Mouse (Mus musculus) cortical plate, adult 2 months (tissue): Measurements from ENCODE around the gene Otud5. TPM values are rescaled to one million over a fixed set of nuclear protein-coding genes. Genes with fewer than 3 reads are reported as not detected.
A peak's percentile ranks its signal among the peaks of the same experiment; 100 is the strongest.
"Not testable (repeated sequence)": the region's sequence is repeated elsewhere in the genome, so short reads cannot be mapped to it uniquely, and the experiment has no call there.

Source experiments
- H3K27ac ChIP-seq: fragments of 200-500 bp; 2 replicates; pipeline ENCODE4 v1.5.1; 2012; ENCODE audit warnings: low read length, control low read depth, inconsistent platforms; ENCODE audit not compliant: insufficient read depth
- H3K4me1 ChIP-seq: fragments of 200-500 bp; 2 replicates; pipeline ENCODE4 v1.6.1; 2011; ENCODE audit warnings: low read length; ENCODE audit not compliant: control insufficient read depth, insufficient read depth
- H3K4me3 ChIP-seq: fragments of 200-500 bp; 2 replicates; pipeline ENCODE4 v1.5.1; 2011; ENCODE audit warnings: mild to moderate bottlenecking, low read length, control low read depth; ENCODE audit not compliant: insufficient read depth
- CTCF ChIP-seq: fragments of 200-500 bp; IDR thresholded peaks from 2 replicates; pipeline ENCODE4 v1.5.1; 2011; ENCODE audit warnings: mild to moderate bottlenecking, control low read depth, low read length; ENCODE audit not compliant: insufficient read depth; ENCODE audit errors: extremely low read depth
- POLR2A ChIP-seq: fragments of 200-500 bp; IDR thresholded peaks from 2 replicates; pipeline ENCODE4 v1.6.1; 2011; ENCODE audit warnings: mild to moderate bottlenecking, low read length, control low read depth; ENCODE audit not compliant: insufficient read depth; ENCODE audit errors: extremely low read depth
- polyA plus RNA-seq: library from polyadenylated mRNA; depleted of rRNA; stranded (reverse); fragments of >200 nt; gene quantifications from 2 replicates; pipeline ENCODE4 v1.2.3, GENCODE M21; 2012

The Otud5 gene
- polyA plus RNA-seq, 1 experiment, result 46.4 TPM

- TF ChIP-seq CTCF (no peak), POLR2A (no peak)
- H3K4me3 ChIP-seq, result peak overlapping the region; percentile 96
- peak overlapping the region; percentile 82 for H3K27ac ChIP-seq
- no peaks in the 10 kb centered on the region for H3K4me1 ChIP-seq
These were observed 37.3 kb downstream of the Otud5 start for GRCm38 (mm10) chrX:7878495-7878894.

- Histone ChIP-seq H3K4me1 (no peaks in the 10 kb centered on the region), H3K27ac (no peak overlapping the region)
- no peak for TF ChIP-seq POLR2A
- peak; percentile 24; the same call in 1 of the 2 replicates for TF ChIP-seq CTCF
These were observed 38.7 kb downstream of the Otud5 start for GRCm38 (mm10) chrX:7879819-7880218.

GRCm38 (mm10) chrX:7883841-7884567 is 42.8 kb downstream of the Otud5 start, which contains the start of gene Slc35a2:
Gene Slc35a2, plus strand, starts transcription at chrX:7884028.
- Histone ChIP-seq H3K4me1 (no peaks in the 10 kb centered on the region), H3K27ac (peak within 1 kb of the TSS; percentile 87), H3K4me3 (peak within 1 kb of the TSS; percentile 90)
- TF ChIP-seq POLR2A, result peak; percentile 47
- no peak for TF ChIP-seq CTCF

More at GRCm38 (mm10) chrX:7879819-7880218, 38.7 kb downstream of the Otud5 start:
- peak overlapping the region; percentile 96 for H3K4me3 ChIP-seq

- no peaks in the 10 kb centered on the region; the same call in 1 of the 2 replicates for H3K4me1 ChIP-seq
- TF ChIP-seq POLR2A, result no peak
- no peak for TF ChIP-seq CTCF
- H3K4me3 ChIP-seq, result peak overlapping the region; percentile 56
- peak overlapping the region; percentile 49 for H3K27ac ChIP-seq
These were observed 57.0 kb downstream of the Otud5 start for GRCm38 (mm10) chrX:7898211-7898610.

GRCm38 (mm10) chrX:7898880-7899874 is 58.0 kb downstream of the Otud5 start, which contains the start of the genes Pqbp1 and Timm17b:
Gene Pqbp1, minus strand, starts transcription at chrX:7899269.
Gene Timm17b, plus strand, starts transcription at chrX:7899357.
- Histone ChIP-seq H3K27ac (peak within 1 kb of the TSS; percentile 66), H3K4me3 (peak within 1 kb of the TSS; percentile 56), H3K4me1 (no peaks in the 10 kb centered on the region; the same call in 1 of the 2 replicates)
- TF ChIP-seq CTCF (no peak), POLR2A (peak; percentile 60)

- TF ChIP-seq CTCF, result no peak
- TF ChIP-seq POLR2A, result no peak
- Histone ChIP-seq H3K4me1 (no peaks in the 10 kb centered on the region), H3K4me3 (no peak overlapping the region), H3K27ac (no peak overlapping the region)
These were observed 63.3 kb downstream of the Otud5 start for GRCm38 (mm10) chrX:7904441-7904840.

GRCm38 (mm10) chrX:7907735-7908134 is 66.6 kb downstream of the Otud5 start, which contains the start of gene Gm10491:
Gene Gm10491, minus strand, starts transcription at chrX:7907835.
- no peak for TF ChIP-seq POLR2A
- no peak for TF ChIP-seq CTCF
- Histone ChIP-seq H3K27ac (no peak within 1 kb of the TSS), H3K4me3 (no peak within 1 kb of the TSS), H3K4me1 (no peaks in the 10 kb centered on the region)

- H3K4me1 ChIP-seq, H3K4me3 ChIP-seq, H3K27ac ChIP-seq: not testable (repeated sequence)
These were observed 68.1 kb downstream of the Otud5 start, which contains the start of gene Gm10490 for GRCm38 (mm10) chrX:7909242-7909641. Gene Gm10490, plus strand, starts transcription at chrX:7909542.

- Histone ChIP-seq H3K4me1 (no peaks in the 10 kb centered on the region), H3K27ac (no peak overlapping the region), H3K4me3 (no peak overlapping the region)
- TF ChIP-seq POLR2A (no peak), CTCF (no peak)
These were observed 69.3 kb downstream of the Otud5 start for GRCm38 (mm10) chrX:7910473-7910872.

GRCm38 (mm10) chrX:7915669-7916068 is 74.5 kb downstream of the Otud5 start:
- H3K4me1 ChIP-seq, H3K27ac ChIP-seq, H3K4me3 ChIP-seq: not testable (repeated sequence)

- not testable (repeated sequence) for H3K27ac ChIP-seq, H3K4me1 ChIP-seq, H3K4me3 ChIP-seq
These were observed 76.8 kb downstream of the Otud5 start for GRCm38 (mm10) chrX:7917960-7918359.
